Mouse (Mus musculus) heart, embryonic 13.5 days (tissue): Measurements from ENCODE around the gene Rbms1. TPM values are rescaled to one million over a fixed set of nuclear protein-coding genes. Genes with fewer than 3 reads are reported as not detected.

ENCODE experiments used
- ATAC-seq: fragments of 200-750 bp; cut with Nextera tagmentation; 2 replicates; pipeline ENCODE4 v1.8.0; 2017; ENCODE audit warnings: moderate TSS enrichment; ENCODE audit not compliant: insufficient number of reproducible peaks, low FRiP score, low TSS enrichment; ENCODE audit errors: extremely low read depth
- H3K27ac ChIP-seq: fragments of 300-500 bp; sonication (generic); replicated peaks from 2 replicates; pipeline ENCODE4 v1.5.1; 2015; ENCODE audit warnings: moderate library complexity, mild to moderate bottlenecking, inconsistent platforms
- H3K27me3 ChIP-seq: fragments of 300-500 bp; sonication (generic); replicated peaks from 2 replicates; pipeline ENCODE4 v1.6.1; 2015; ENCODE audit warnings: mild to moderate bottlenecking, inconsistent platforms
- H3K36me3 ChIP-seq: fragments of 300-500 bp; sonication (generic); 2 replicates; pipeline ENCODE4 v1.6.1; 2015; ENCODE audit warnings: mild to moderate bottlenecking, inconsistent platforms
- H3K4me1 ChIP-seq: fragments of 300-500 bp; sonication (generic); 2 replicates; pipeline ENCODE4 v1.6.1; 2015; ENCODE audit warnings: inconsistent platforms
- H3K4me2 ChIP-seq: fragments of 300-500 bp; sonication (generic); 2 replicates; pipeline ENCODE4 v1.6.1; 2015; ENCODE audit warnings: inconsistent platforms, mild to moderate bottlenecking, moderate library complexity
- H3K4me3 ChIP-seq: fragments of 300-500 bp; sonication (generic); 2 replicates; pipeline ENCODE4 v1.5.1; 2015; ENCODE audit warnings: moderate library complexity, mild to moderate bottlenecking, inconsistent platforms
- H3K9ac ChIP-seq: fragments of 300-500 bp; sonication (generic); 2 replicates; pipeline ENCODE4 v1.6.1; 2015; ENCODE audit warnings: inconsistent platforms, mild to moderate bottlenecking, moderate library complexity
- H3K9me3 ChIP-seq: fragments of 300-500 bp; sonication (generic); 2 replicates; pipeline ENCODE4 v1.6.1; 2016; ENCODE audit warnings: inconsistent platforms
- WGBS: fragments of 180-500 bp; shearing (Covaris S2); methylation state at CpG from one replicate; pipeline ENCODE4 v1.1.7; 2015; ENCODE audit warnings: mixed read lengths; 5-methylcytosine and 5-hydroxymethylcytosine counted together
- polyA plus RNA-seq: library from polyadenylated mRNA; unstranded; fragments of >200 nt; fragmentation: Nextera tagmentation; extraction: Ambion mirVana; gene quantifications from 2 replicates; pipeline ENCODE4 v1.2.1, GENCODE M21; 2015

Rbms1 gene
- polyA plus RNA-seq, 1 experiment from 2014 or later, result 89.2 TPM

DNA sequence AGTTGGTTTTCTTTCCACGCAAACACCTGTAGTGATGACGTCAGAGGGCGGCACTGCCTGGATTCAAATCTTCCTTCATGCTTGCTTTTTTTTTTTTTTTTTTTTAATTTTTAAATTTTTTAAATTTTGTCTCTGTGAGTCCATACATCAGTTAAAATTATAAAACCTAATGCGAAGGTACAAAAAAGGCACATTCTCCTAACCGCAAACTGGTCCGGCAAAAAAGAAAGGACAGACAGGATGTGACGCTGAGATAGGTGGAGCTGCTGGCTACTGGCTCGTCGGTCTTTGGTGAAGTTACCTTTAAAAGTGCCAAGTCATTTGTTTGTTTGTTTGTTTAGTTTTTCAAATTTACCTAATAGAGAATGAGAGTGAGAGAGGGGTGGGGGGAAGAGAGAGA lies 211.7 kb downstream of the Rbms1 start:
- Histone ChIP-seq H3K9ac (no peak overlapping the region), H3K4me1 (peaks cover 17% of the 10 kb centered on the region), H3K36me3 (peaks cover 66% of the 10 kb centered on the region), H3K27ac (no peak overlapping the region), H3K9me3 (no peaks in the 10 kb centered on the region), H3K27me3 (no peaks in the 10 kb centered on the region), H3K4me2 (no peak overlapping the region), H3K4me3 (no peak overlapping the region)
- no peak for ATAC-seq
- 88% methylated on average over 9 of the region's 9 CpGs for WGBS

DNA sequence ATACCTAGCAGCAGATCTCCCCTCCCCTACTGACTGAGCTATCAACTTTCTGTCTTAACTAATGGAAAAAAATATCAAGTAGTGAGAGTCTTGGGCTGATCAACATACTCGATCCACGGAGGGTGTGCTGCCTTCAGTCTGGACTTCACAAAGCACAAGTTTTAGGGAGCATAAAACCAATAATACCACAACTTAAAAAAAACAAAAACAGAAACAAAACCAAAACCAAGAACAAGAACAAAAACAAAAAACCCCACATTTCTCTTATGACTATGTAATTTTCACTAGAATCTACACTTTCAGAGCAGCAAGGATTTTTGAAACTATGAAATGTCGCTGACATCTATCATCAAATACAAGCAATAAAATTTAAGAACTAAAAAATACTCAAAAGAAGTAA lies 212.4 kb downstream of the Rbms1 start:
- ATAC-seq, result no peak
- peaks cover 60% of the 10 kb centered on the region for H3K36me3 ChIP-seq
- no peaks in the 10 kb centered on the region for H3K9me3 ChIP-seq
- H3K27me3 ChIP-seq, result no peaks in the 10 kb centered on the region
- H3K9ac ChIP-seq, result no peak overlapping the region
- no peak overlapping the region for H3K4me2 ChIP-seq
- no peak overlapping the region for H3K4me3 ChIP-seq
- H3K27ac ChIP-seq, result no peak overlapping the region
- WGBS, result 90% methylated on average over 3 of the region's 3 CpGs
- H3K4me1 ChIP-seq, result peaks cover 18% of the 10 kb centered on the region

DNA sequence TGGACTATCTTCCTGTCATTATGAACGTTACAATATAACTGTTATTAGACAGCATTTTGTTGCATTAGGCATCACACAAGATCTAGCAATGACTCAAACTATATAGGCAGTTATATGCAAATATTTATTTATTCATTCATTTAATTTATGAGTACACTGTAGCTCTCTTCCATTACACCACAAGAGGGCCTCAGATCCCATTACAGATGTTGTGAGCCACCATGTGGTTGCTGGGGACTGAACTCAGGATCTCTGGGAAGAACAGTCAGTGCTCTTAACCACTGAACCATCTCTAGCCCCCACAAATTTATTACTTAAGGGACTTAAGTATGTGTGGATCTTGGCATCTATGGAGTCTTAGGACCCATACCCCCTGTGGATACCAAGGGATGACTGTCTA lies 214.4 kb downstream of the Rbms1 start:
- Histone ChIP-seq H3K36me3 (peaks cover 39% of the 10 kb centered on the region), H3K27me3 (no peaks in the 10 kb centered on the region), H3K4me2 (no peak overlapping the region), H3K4me3 (no peak overlapping the region), H3K9ac (no peak overlapping the region), H3K27ac (peak overlapping the region; percentile 65), H3K9me3 (no peaks in the 10 kb centered on the region), H3K4me1 (peaks cover 21% of the 10 kb centered on the region)
- ATAC-seq, result no peak
- WGBS, result 95% methylated on average over 1 of the region's 1 CpGs

DNA sequence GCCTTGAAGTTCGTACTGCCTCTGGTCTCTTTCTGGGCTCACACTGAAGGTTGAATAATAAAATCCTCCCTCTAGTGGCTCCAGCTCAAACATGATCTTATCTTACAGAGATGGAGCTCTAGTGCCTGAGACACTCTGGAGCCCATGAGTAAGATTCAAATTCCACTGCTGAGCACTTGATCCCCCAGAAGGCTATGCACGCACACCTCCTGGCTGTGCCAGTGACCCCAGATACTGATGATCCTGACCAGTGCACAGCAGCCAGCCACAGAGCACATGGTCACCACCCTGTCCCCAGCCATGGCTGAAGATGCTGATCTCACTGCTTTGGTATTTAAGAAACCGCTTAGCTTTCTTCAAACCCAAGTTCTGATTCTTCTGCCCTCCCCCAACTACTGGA lies 215.4 kb downstream of the Rbms1 start:
- Histone ChIP-seq H3K9ac (no peak overlapping the region), H3K4me1 (peaks cover 21% of the 10 kb centered on the region), H3K27ac (peak overlapping the region; percentile 65), H3K4me2 (no peak overlapping the region), H3K36me3 (peaks cover 30% of the 10 kb centered on the region), H3K4me3 (no peak overlapping the region), H3K27me3 (no peaks in the 10 kb centered on the region), H3K9me3 (no peaks in the 10 kb centered on the region)
- 24% methylated on average over 3 of the region's 3 CpGs for WGBS
- ATAC-seq, result no peak

GRCm38 (mm10) chr2:60744674-60745073 lies 218.3 kb downstream of the Rbms1 start:
- H3K4me1 ChIP-seq, result peaks cover 28% of the 10 kb centered on the region
- no peak overlapping the region for H3K4me3 ChIP-seq
- peaks cover 10% of the 10 kb centered on the region for H3K36me3 ChIP-seq
- no peak overlapping the region for H3K9ac ChIP-seq
- no peaks in the 10 kb centered on the region for H3K27me3 ChIP-seq
- H3K27ac ChIP-seq, result no peak overlapping the region
- no peaks in the 10 kb centered on the region for H3K9me3 ChIP-seq
- no peak for ATAC-seq
- WGBS, result 49% methylated on average over 3 of the region's 3 CpGs
- H3K4me2 ChIP-seq, result no peak overlapping the region

DNA sequence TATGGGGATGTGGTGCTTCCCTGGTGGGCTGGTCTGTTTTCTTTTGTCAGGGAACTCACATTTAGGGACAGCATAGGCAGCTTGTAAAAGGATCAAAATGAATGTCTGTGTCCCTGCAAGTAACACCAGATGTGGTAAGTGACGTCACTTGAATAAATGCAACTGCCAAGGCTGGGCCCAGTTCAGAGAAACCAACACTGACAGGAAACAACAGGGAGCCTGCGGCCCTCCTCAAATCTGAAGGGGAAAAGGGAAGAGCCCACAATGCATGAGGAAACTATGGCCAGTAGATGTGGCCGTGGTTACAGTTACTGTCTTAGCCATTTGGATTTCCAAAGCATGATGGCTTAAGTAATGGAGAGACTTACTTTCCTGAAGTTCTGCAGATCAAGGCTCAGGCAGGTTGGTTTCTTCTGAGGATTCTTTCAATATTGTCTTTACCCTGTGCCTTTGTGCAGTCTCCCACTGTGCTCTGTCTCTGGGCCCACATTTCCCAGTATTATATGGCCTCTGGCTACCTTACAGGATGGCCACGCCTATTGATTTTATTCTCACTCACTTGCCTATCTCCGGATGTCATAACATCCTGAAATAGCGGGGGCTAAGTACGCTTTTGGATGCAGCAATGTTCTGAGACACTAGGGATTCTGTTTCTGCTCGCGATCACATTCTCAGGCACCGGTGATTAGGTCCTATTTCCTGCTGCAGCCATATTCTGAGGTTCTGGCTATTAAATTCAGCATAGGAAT lies 223.4 kb downstream of the Rbms1 start:
- H3K9ac ChIP-seq, result no peak overlapping the region
- no peak overlapping the region for H3K4me3 ChIP-seq
- H3K4me1 ChIP-seq, result peaks cover 13% of the 10 kb centered on the region
- no peak for ATAC-seq
- 65% methylated on average over 10 of the region's 10 CpGs for WGBS
- no peaks in the 10 kb centered on the region for H3K9me3 ChIP-seq
- H3K27me3 ChIP-seq, result no peaks in the 10 kb centered on the region
- H3K36me3 ChIP-seq, result no peaks in the 10 kb centered on the region
- H3K4me2 ChIP-seq, result no peak overlapping the region
- peak overlapping the region; percentile 34 for H3K27ac ChIP-seq

GRCm38 (mm10) chr2:60730929-60731328 lies 232.1 kb downstream of the Rbms1 start:
- 51% methylated on average over 6 of the region's 6 CpGs for WGBS
- Histone ChIP-seq H3K27ac (0 out of 2 replicates have a peak overlapping the region, but pooled peaks have one; percentile 24), H3K27me3 (no peaks in the 10 kb centered on the region), H3K4me2 (no peak overlapping the region), H3K36me3 (no peaks in the 10 kb centered on the region), H3K4me1 (peaks cover 24% of the 10 kb centered on the region), H3K9ac (no peak overlapping the region), H3K4me3 (no peak overlapping the region), H3K9me3 (no peaks in the 10 kb centered on the region; the same call in 1 of the 2 replicates)
- ATAC-seq, result no peak

GRCm38 (mm10) chr2:60730024-60730423 lies 233.0 kb downstream of the Rbms1 start:
- H3K27me3 ChIP-seq, result no peaks in the 10 kb centered on the region
- WGBS, result 1% methylated on average over 3 of the region's 3 CpGs
- peak overlapping the region; percentile 48 for H3K4me2 ChIP-seq
- no peak for ATAC-seq
- no peaks in the 10 kb centered on the region for H3K36me3 ChIP-seq
- H3K9me3 ChIP-seq, result no peaks in the 10 kb centered on the region; the same call in 1 of the 2 replicates
- no peak overlapping the region for H3K4me3 ChIP-seq
- H3K9ac ChIP-seq, result peak overlapping the region; percentile 59
- H3K4me1 ChIP-seq, result peaks cover 24% of the 10 kb centered on the region
- peak overlapping the region; percentile 84 for H3K27ac ChIP-seq

- Histone ChIP-seq H3K4me2 (peak overlapping the region; percentile 48), H3K4me1 (peaks cover 24% of the 10 kb centered on the region), H3K27ac (peak overlapping the region; percentile 84), H3K9ac (no peak overlapping the region), H3K27me3 (no peaks in the 10 kb centered on the region), H3K9me3 (no peaks in the 10 kb centered on the region; the same call in 1 of the 2 replicates), H3K4me3 (no peak overlapping the region), H3K36me3 (no peaks in the 10 kb centered on the region)
- 71% methylated on average over 10 of the region's 10 CpGs for WGBS
- ATAC-seq, result no peak
Measured at GRCm38 (mm10) chr2:60728902-60729585, 233.9 kb downstream of the Rbms1 start.

- no peak overlapping the region for H3K4me2 ChIP-seq
- no peak overlapping the region for H3K4me3 ChIP-seq
- 74% methylated on average over 2 of the region's 2 CpGs for WGBS
- H3K9ac ChIP-seq, result no peak overlapping the region
- no peaks in the 10 kb centered on the region for H3K27me3 ChIP-seq
- H3K36me3 ChIP-seq, result no peaks in the 10 kb centered on the region
- no peak for ATAC-seq
- H3K4me1 ChIP-seq, result peaks cover 36% of the 10 kb centered on the region
- no peaks in the 10 kb centered on the region for H3K9me3 ChIP-seq
- H3K27ac ChIP-seq, result no peak overlapping the region
Measured at GRCm38 (mm10) chr2:60724660-60725059, 238.3 kb downstream of the Rbms1 start.

- Histone ChIP-seq H3K4me1 (peaks cover 31% of the 10 kb centered on the region), H3K9me3 (no peaks in the 10 kb centered on the region), H3K27ac (peak overlapping the region; percentile 67), H3K27me3 (no peaks in the 10 kb centered on the region), H3K4me3 (no peak overlapping the region; the same call in 1 of the 2 replicates), H3K4me2 (peak overlapping the region; percentile 52), H3K36me3 (no peaks in the 10 kb centered on the region), H3K9ac (no peak overlapping the region)
- WGBS, result 86% methylated on average over 3 of the region's 3 CpGs
- no peak for ATAC-seq
Measured at GRCm38 (mm10) chr2:60722967-60723366, 240.0 kb downstream of the Rbms1 start.
